Mouse (Mus musculus): Measurements from ENCODE around the gene Nufip1. TPM values are rescaled to one million over a fixed set of nuclear protein-coding genes. Genes with fewer than 3 reads are reported as not detected.

The Nufip1 gene
- 13.5 and 16.6 TPM in 2 replicates for polyA plus RNA-seq (2016; fragmentation: Nextera tagmentation; extraction: Ambion mirVana)

DNA sequence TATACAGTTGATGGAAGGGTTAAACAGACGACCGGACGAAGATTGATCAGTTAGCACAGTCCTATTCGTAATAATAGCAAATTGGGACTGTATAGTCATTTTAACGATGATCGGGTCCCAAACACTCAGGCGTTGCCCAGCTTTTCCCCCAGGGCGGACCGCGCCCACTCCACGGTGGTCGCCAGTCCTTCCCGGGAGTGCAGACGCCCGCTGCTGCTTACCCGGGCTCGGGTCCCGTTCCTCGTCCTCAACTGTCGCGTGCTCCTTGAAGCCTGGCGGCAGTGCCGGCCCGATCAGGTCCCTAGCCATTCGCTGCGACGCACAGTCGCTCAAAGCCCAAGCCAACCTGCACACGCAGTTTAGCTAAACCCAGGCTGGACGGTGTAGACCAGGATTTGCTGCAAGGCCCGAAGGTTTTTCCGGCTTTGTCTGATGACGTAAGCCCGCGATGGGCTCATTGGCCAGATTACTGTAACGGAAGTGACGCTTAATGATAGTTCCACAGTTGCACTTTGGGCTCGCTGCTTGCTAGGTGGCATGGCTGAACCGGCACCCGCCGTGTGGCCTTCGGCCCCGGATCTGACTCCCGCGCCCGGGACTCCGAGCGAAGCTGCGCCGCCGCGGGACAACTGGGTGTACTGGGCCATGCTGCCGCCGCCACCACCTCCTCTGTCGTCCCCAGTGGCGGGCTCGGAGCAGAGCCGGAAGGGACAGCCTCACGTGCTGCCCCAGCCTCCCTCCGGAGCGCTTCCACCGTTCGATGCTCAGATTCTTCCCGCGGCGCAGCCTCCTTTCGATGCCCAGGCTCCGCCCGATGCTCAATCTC, at the start of gene Nufip1, which contains the start of gene Gpalpp1:
TSS of gene Nufip1 (plus strand) at position 496 of the 826 bp plus-strand sequence.
TSS of gene Gpalpp1 (minus strand) at position 365 of the 826 bp plus-strand sequence.
- Histone ChIP-seq H3K4me3 (peak within 1 kb of the TSS; percentile 90), H3K27me3 (ENCODE audit: insufficient read depth, poor library complexity, severe bottlenecking) (no peaks in the 10 kb centered on the region)
- WGBS: under 1% methylated on average over 69 of the region's 69 CpGs

DNA sequence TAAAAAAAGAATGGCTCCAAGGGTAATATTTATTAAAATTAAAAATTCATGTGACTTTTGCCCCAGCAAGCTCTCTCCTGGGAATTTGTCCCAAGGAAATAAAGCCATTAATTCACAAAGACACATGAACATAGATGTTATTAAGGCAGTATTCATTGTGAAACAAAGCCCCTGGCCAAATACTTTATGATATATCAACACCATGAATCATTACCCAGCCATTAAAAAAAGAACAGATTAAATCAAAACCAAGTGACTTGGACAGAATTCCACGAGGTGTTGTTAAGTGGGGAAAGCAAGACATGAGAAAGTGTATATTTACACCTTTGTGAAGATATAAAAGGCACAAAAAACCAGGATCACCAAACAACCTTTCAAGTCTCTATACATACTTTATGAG, 43.5 kb upstream of the Nufip1 start:
- WGBS: 81% methylated on average over 1 of the region's 1 CpGs
- no peak overlapping the region for H3K27ac ChIP-seq
- no peaks in the 10 kb centered on the region for H3K4me1 ChIP-seq
- H3K36me3 ChIP-seq: no peaks in the 10 kb centered on the region
- H3K4me3 ChIP-seq: no peak overlapping the region
- H3K27me3 ChIP-seq (ENCODE audit: insufficient read depth, poor library complexity, severe bottlenecking): no peaks in the 10 kb centered on the region
- H3K9me3 ChIP-seq: no peaks in the 10 kb centered on the region
- DNase-seq (ENCODE audit: low spot score): no peak

More for the DNA sequence above, at the start of gene Nufip1, which contains the start of gene Gpalpp1:
- peak; percentile 96 for DNase-seq (ENCODE audit: low spot score)
- Histone ChIP-seq H3K36me3 (peaks cover 30% of the 10 kb centered on the region), H3K27ac (peak within 1 kb of the TSS; percentile 94), H3K9me3 (no peaks in the 10 kb centered on the region), H3K4me1 (peaks cover 11% of the 10 kb centered on the region)

DNA sequence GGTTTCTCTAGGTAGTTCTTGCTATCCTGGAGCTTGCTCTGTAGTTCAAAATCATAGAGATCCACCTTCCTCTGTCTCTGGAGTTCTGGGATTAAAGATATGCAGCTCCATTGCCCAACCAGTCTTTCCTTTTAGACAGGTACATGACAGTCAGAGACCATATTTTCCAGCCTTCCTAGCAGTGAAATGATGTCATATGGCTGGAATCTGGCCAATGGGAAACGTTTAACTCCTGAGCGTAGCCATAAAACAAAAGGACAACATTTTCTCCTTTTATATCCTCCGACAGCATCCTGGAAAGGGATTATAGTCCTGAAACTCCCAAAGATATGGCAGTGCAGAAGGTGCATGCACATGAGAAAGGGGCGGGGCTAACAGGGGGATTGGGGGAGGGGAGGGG, 42.4 kb upstream of the Nufip1 start:
- Histone ChIP-seq H3K27me3 (ENCODE audit: insufficient read depth, poor library complexity, severe bottlenecking) (no peaks in the 10 kb centered on the region), H3K4me3 (no peak overlapping the region), H3K4me1 (no peaks in the 10 kb centered on the region), H3K9me3 (no peaks in the 10 kb centered on the region), H3K36me3 (no peaks in the 10 kb centered on the region), H3K27ac (no peak overlapping the region)
- WGBS: 61% methylated on average over 4 of the region's 4 CpGs
- no peak for DNase-seq (ENCODE audit: low spot score)

DNA sequence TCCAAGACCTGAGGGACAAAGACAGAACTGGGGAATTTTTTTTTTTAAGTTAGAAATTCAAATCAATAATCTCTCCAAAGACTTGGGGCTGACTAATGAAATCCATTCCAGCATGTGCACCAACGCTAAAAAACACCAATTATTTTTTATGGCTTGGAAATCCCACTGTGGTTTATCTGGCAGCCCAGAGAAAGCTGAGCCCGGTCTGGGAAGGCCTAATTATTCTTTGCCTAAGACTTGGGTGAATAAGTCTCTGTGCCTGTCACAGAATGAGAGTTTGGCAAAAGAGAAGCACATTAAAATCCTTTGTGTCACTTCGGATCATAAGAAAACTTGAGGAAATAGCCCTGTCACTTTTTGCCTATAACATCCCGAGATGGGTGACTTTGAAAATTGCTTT, 41.4 kb upstream of the Nufip1 start:
- Histone ChIP-seq H3K36me3 (no peaks in the 10 kb centered on the region), H3K27me3 (ENCODE audit: insufficient read depth, poor library complexity, severe bottlenecking) (no peaks in the 10 kb centered on the region), H3K9me3 (no peaks in the 10 kb centered on the region), H3K4me3 (no peak overlapping the region), H3K4me1 (no peaks in the 10 kb centered on the region), H3K27ac (no peak overlapping the region)
- WGBS: 87% methylated on average over 4 of the region's 4 CpGs
- DNase-seq (ENCODE audit: low spot score): no peak

- WGBS: 62% methylated on average over 2 of the region's 2 CpGs
- DNase-seq (ENCODE audit: low spot score): no peak
Measured at GRCm38 (mm10) chr14:76072626-76073025, 38.1 kb upstream of the Nufip1 start.

GRCm38 (mm10) chr14:76074206-76074605, 36.5 kb upstream of the Nufip1 start:
- no peak for DNase-seq (ENCODE audit: low spot score)
- Histone ChIP-seq H3K9me3 (no peaks in the 10 kb centered on the region), H3K27me3 (ENCODE audit: insufficient read depth, poor library complexity, severe bottlenecking) (no peaks in the 10 kb centered on the region), H3K36me3 (no peaks in the 10 kb centered on the region), H3K27ac (no peak overlapping the region), H3K4me1 (no peaks in the 10 kb centered on the region), H3K4me3 (no peak overlapping the region)
- WGBS: 79% methylated on average over 1 of the region's 1 CpGs

More at GRCm38 (mm10) chr14:76072626-76073025, 38.1 kb upstream of the Nufip1 start:
- Histone ChIP-seq H3K4me1 (no peaks in the 10 kb centered on the region), H3K9me3 (no peaks in the 10 kb centered on the region), H3K4me3 (no peak overlapping the region), H3K27me3 (ENCODE audit: insufficient read depth, poor library complexity, severe bottlenecking) (no peaks in the 10 kb centered on the region), H3K36me3 (no peaks in the 10 kb centered on the region), H3K27ac (no peak overlapping the region)

GRCm38 (mm10) chr14:76075721-76076120, 35.0 kb upstream of the Nufip1 start:
- H3K4me3 ChIP-seq: no peak overlapping the region
- H3K36me3 ChIP-seq: no peaks in the 10 kb centered on the region
- H3K27me3 ChIP-seq (ENCODE audit: insufficient read depth, poor library complexity, severe bottlenecking): no peaks in the 10 kb centered on the region
- no peak overlapping the region for H3K27ac ChIP-seq
- DNase-seq (ENCODE audit: low spot score): no peak
- no peaks in the 10 kb centered on the region for H3K9me3 ChIP-seq
- H3K4me1 ChIP-seq: no peaks in the 10 kb centered on the region
- 63% methylated on average over 4 of the region's 4 CpGs for WGBS

DNA sequence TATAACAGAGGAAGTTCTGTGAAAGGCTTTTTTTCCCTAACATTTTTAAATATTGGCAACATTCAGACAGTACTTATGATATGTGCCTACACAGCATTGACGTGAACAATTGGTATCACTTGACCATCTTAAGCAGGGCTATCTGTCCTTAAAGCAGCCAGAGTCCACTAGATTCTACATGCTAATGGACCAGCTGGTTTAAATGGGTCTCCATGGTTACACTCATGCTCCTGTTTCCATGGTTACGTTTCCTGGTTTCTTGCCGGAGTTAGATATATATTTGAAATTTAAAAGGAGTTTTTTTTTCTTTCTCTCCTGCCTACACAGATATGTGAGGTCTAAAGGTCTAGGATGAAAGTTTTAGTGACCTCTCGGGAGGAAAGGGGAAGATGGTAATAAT, 34.1 kb upstream of the Nufip1 start:
- H3K9me3 ChIP-seq: no peaks in the 10 kb centered on the region
- H3K4me1 ChIP-seq: no peaks in the 10 kb centered on the region
- no peak overlapping the region for H3K4me3 ChIP-seq
- 74% methylated on average over 4 of the region's 4 CpGs for WGBS
- DNase-seq (ENCODE audit: low spot score): no peak
- no peak overlapping the region for H3K27ac ChIP-seq
- no peaks in the 10 kb centered on the region for H3K27me3 ChIP-seq (ENCODE audit: insufficient read depth, poor library complexity, severe bottlenecking)
- H3K36me3 ChIP-seq: no peaks in the 10 kb centered on the region

GRCm38 (mm10) chr14:76077088-76077491, 33.6 kb upstream of the Nufip1 start:
- Histone ChIP-seq H3K4me3 (no peak overlapping the region), H3K27me3 (ENCODE audit: insufficient read depth, poor library complexity, severe bottlenecking) (no peaks in the 10 kb centered on the region), H3K4me1 (no peaks in the 10 kb centered on the region), H3K36me3 (no peaks in the 10 kb centered on the region), H3K27ac (no peak overlapping the region), H3K9me3 (no peaks in the 10 kb centered on the region)
- WGBS: 46% methylated on average over 9 of the region's 9 CpGs
- peak; percentile 73 for DNase-seq (ENCODE audit: low spot score)

DNA sequence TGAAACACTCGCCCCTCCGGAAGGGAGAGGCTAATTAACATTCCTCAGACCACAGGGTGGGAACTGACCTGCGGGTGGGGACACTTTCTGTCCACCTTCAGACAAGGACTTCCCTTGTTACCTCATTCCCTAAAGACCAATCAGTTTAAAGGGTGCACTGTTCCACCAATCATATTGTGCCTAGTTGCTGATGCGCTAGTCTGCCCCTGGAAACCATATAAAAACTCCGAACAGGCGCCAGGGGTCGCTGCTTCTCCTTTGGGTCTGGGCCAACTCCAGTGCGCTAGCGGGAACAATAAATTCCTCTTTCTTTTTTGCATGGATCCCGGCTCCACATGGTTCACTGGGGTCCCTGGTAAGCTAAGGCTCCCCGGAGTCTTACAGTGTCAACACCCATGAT, 29.2 kb upstream of the Nufip1 start:
- DNase-seq (ENCODE audit: low spot score): no peak
- Histone ChIP-seq H3K36me3 (0 out of 2 replicates have a peak, but pooled peaks cover 2% of the 10 kb centered on the region), H3K4me3 (no peak overlapping the region), H3K4me1 (no peaks in the 10 kb centered on the region), H3K27ac (no peak overlapping the region), H3K27me3 (ENCODE audit: insufficient read depth, poor library complexity, severe bottlenecking) (no peaks in the 10 kb centered on the region), H3K9me3 (no peaks in the 10 kb centered on the region)
- 65% methylated on average over 11 of the region's 11 CpGs for WGBS

GRCm38 (mm10) chr14:76082086-76082636, 28.5 kb upstream of the Nufip1 start:
- H3K27ac ChIP-seq: no peak overlapping the region
- no peak overlapping the region for H3K4me3 ChIP-seq
- H3K4me1 ChIP-seq: no peaks in the 10 kb centered on the region
- no peak for DNase-seq (ENCODE audit: low spot score)
- H3K36me3 ChIP-seq: 0 out of 2 replicates have a peak, but pooled peaks cover 3% of the 10 kb centered on the region
- H3K9me3 ChIP-seq: no peaks in the 10 kb centered on the region
- WGBS: 83% methylated on average over 13 of the region's 13 CpGs
- no peaks in the 10 kb centered on the region for H3K27me3 ChIP-seq (ENCODE audit: insufficient read depth, poor library complexity, severe bottlenecking)

DNA sequence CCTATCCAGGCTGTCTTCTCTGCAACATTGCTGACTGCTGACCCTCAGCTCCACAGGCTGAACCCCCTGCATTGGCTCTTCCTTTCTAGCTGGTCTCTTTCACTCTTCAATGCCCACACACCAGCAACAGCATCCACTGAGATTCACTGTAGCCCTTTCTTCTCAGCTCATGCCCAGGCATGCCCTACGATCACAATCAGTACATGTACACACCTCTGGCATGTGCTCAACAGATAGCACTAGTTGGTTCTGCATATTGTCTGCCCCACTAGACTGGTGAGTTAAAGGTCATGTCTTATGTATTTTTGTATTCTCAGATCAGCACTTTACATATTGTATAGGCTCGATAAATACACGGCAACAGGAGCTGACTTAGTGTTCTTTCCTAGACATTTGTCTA, 26.5 kb upstream of the Nufip1 start:
- Histone ChIP-seq H3K36me3 (peaks cover 7% of the 10 kb centered on the region), H3K9me3 (no peaks in the 10 kb centered on the region), H3K27ac (no peak overlapping the region), H3K27me3 (ENCODE audit: insufficient read depth, poor library complexity, severe bottlenecking) (no peaks in the 10 kb centered on the region), H3K4me1 (no peaks in the 10 kb centered on the region), H3K4me3 (no peak overlapping the region)
- no peak for DNase-seq (ENCODE audit: low spot score)
- WGBS: 74% methylated on average over 3 of the region's 3 CpGs

- peaks cover 67% of the 10 kb centered on the region for H3K36me3 ChIP-seq
- 84% methylated on average over 7 of the region's 7 CpGs for WGBS
- H3K9me3 ChIP-seq: no peaks in the 10 kb centered on the region
- no peaks in the 10 kb centered on the region for H3K4me1 ChIP-seq
- no peaks in the 10 kb centered on the region for H3K27me3 ChIP-seq (ENCODE audit: insufficient read depth, poor library complexity, severe bottlenecking)
- DNase-seq (ENCODE audit: low spot score): no peak
- no peak overlapping the region for H3K27ac ChIP-seq
- H3K4me3 ChIP-seq: no peak overlapping the region
Measured at GRCm38 (mm10) chr14:76097244-76097643, 13.4 kb upstream of the Nufip1 start.

Data from heart, embryonic 10.5 days (tissue).